Mouse (Mus musculus): ENCODE results near the gene Tchp. TPM values are rescaled to one million over a fixed set of nuclear protein-coding genes. Genes with fewer than 3 reads are reported as not detected.

Gene Tchp
- polyA plus RNA-seq, 1 experiment from 2014 or later = 9.6 TPM

- H3K9ac ChIP-seq (ENCODE audit: low read length) = no peak overlapping the region
These were observed 35.0 kb downstream of the Tchp start for GRCm38 (mm10) chr5:114742572-114742971.

GRCm38 (mm10) chr5:114742998-114743696, 35.6 kb downstream of the Tchp start:
- Histone ChIP-seq H3K36me3 (ENCODE audit: control insufficient read depth, insufficient read depth) (peaks cover 51% of the 10 kb centered on the region), H3K9me3 (replicated peaks; ENCODE audit: control insufficient read depth, low read length) (no peaks in the 10 kb centered on the region), H3K27me3 (ENCODE audit: control insufficient read depth, insufficient read depth, low read length) (no peaks in the 10 kb centered on the region), H3K9ac (ENCODE audit: low read length) (no peak overlapping the region), H3K27ac (ENCODE audit: low read length) (peak overlapping the region; percentile 73), H3K4me2 (ENCODE audit: low read depth, low read length) (no peak overlapping the region), H3K4me3 (ENCODE audit: low read length) (no peak overlapping the region), H3K4me1 (ENCODE audit: control insufficient read depth, insufficient read depth, low read length) (peaks cover 27% of the 10 kb centered on the region)
- 62% methylated on average over 13 of the region's 13 CpGs for WGBS
- peak; percentile 76 for ATAC-seq (replicated peaks; ENCODE audit: extremely low read depth, insufficient read depth, low FRiP score)

More at GRCm38 (mm10) chr5:114742572-114742971, 35.0 kb downstream of the Tchp start:
- peaks cover 52% of the 10 kb centered on the region for H3K36me3 ChIP-seq (ENCODE audit: control insufficient read depth, insufficient read depth)
- no peak overlapping the region for H3K4me2 ChIP-seq (ENCODE audit: low read depth, low read length)
- H3K4me1 ChIP-seq (ENCODE audit: control insufficient read depth, insufficient read depth, low read length) = peaks cover 30% of the 10 kb centered on the region
- ATAC-seq (replicated peaks; ENCODE audit: extremely low read depth, insufficient read depth, low FRiP score) = no peak
- no peaks in the 10 kb centered on the region for H3K27me3 ChIP-seq (ENCODE audit: control insufficient read depth, insufficient read depth, low read length)
- H3K27ac ChIP-seq (ENCODE audit: low read length) = no peak overlapping the region; the same call in 1 of the 2 replicates
- H3K4me3 ChIP-seq (ENCODE audit: low read length) = no peak overlapping the region
- no peaks in the 10 kb centered on the region for H3K9me3 ChIP-seq (replicated peaks; ENCODE audit: control insufficient read depth, low read length)
- WGBS = 94% methylated on average over 10 of the region's 10 CpGs

- Histone ChIP-seq H3K27ac (ENCODE audit: low read length) (peak overlapping the region; percentile 73), H3K4me3 (ENCODE audit: low read length) (no peak overlapping the region), H3K4me2 (ENCODE audit: low read depth, low read length) (no peak overlapping the region), H3K27me3 (ENCODE audit: control insufficient read depth, insufficient read depth, low read length) (no peaks in the 10 kb centered on the region), H3K9ac (ENCODE audit: low read length) (no peak overlapping the region), H3K36me3 (ENCODE audit: control insufficient read depth, insufficient read depth) (peaks cover 51% of the 10 kb centered on the region), H3K9me3 (replicated peaks; ENCODE audit: control insufficient read depth, low read length) (no peaks in the 10 kb centered on the region), H3K4me1 (ENCODE audit: control insufficient read depth, insufficient read depth, low read length) (peaks cover 22% of the 10 kb centered on the region)
- WGBS = 65% methylated on average over 8 of the region's 8 CpGs
- ATAC-seq (replicated peaks; ENCODE audit: extremely low read depth, insufficient read depth, low FRiP score) = no peak
These were observed 36.1 kb downstream of the Tchp start for GRCm38 (mm10) chr5:114743697-114744090.

GRCm38 (mm10) chr5:114745581-114745980, 38.0 kb downstream of the Tchp start:
- Histone ChIP-seq H3K9ac (ENCODE audit: low read length) (no peak overlapping the region), H3K4me2 (ENCODE audit: low read depth, low read length) (no peak overlapping the region), H3K4me1 (ENCODE audit: control insufficient read depth, insufficient read depth, low read length) (peaks cover 10% of the 10 kb centered on the region), H3K9me3 (replicated peaks; ENCODE audit: control insufficient read depth, low read length) (no peaks in the 10 kb centered on the region), H3K27me3 (ENCODE audit: control insufficient read depth, insufficient read depth, low read length) (no peaks in the 10 kb centered on the region), H3K27ac (ENCODE audit: low read length) (no peak overlapping the region), H3K36me3 (ENCODE audit: control insufficient read depth, insufficient read depth) (peaks cover 56% of the 10 kb centered on the region), H3K4me3 (ENCODE audit: low read length) (no peak overlapping the region)
- no peak for ATAC-seq (replicated peaks; ENCODE audit: extremely low read depth, insufficient read depth, low FRiP score)
- 75% methylated on average over 5 of the region's 5 CpGs for WGBS

- H3K36me3 ChIP-seq (ENCODE audit: control insufficient read depth, insufficient read depth) = peaks cover 53% of the 10 kb centered on the region
- 79% methylated on average over 4 of the region's 4 CpGs for WGBS
These were observed 39.3 kb downstream of the Tchp start for GRCm38 (mm10) chr5:114746886-114747285.

GRCm38 (mm10) chr5:114747521-114747920, 40.0 kb downstream of the Tchp start:
- Histone ChIP-seq H3K4me2 (ENCODE audit: low read depth, low read length) (no peak overlapping the region), H3K36me3 (ENCODE audit: control insufficient read depth, insufficient read depth) (peaks cover 54% of the 10 kb centered on the region), H3K4me3 (ENCODE audit: low read length) (no peak overlapping the region), H3K9me3 (replicated peaks; ENCODE audit: control insufficient read depth, low read length) (no peaks in the 10 kb centered on the region), H3K4me1 (ENCODE audit: control insufficient read depth, insufficient read depth, low read length) (peaks cover 8% of the 10 kb centered on the region; the same call in 1 of the 2 replicates), H3K9ac (ENCODE audit: low read length) (no peak overlapping the region), H3K27me3 (ENCODE audit: control insufficient read depth, insufficient read depth, low read length) (no peaks in the 10 kb centered on the region), H3K27ac (ENCODE audit: low read length) (no peak overlapping the region)
- no peak for ATAC-seq (replicated peaks; ENCODE audit: extremely low read depth, insufficient read depth, low FRiP score)
- WGBS = 93% methylated on average over 5 of the region's 5 CpGs

More at GRCm38 (mm10) chr5:114746886-114747285, 39.3 kb downstream of the Tchp start:
- Histone ChIP-seq H3K9me3 (replicated peaks; ENCODE audit: control insufficient read depth, low read length) (no peaks in the 10 kb centered on the region), H3K27me3 (ENCODE audit: control insufficient read depth, insufficient read depth, low read length) (no peaks in the 10 kb centered on the region), H3K27ac (ENCODE audit: low read length) (no peak overlapping the region), H3K4me3 (ENCODE audit: low read length) (no peak overlapping the region), H3K9ac (ENCODE audit: low read length) (no peak overlapping the region), H3K4me1 (ENCODE audit: control insufficient read depth, insufficient read depth, low read length) (peaks cover 8% of the 10 kb centered on the region; the same call in 1 of the 2 replicates), H3K4me2 (ENCODE audit: low read depth, low read length) (no peak overlapping the region)
- no peak for ATAC-seq (replicated peaks; ENCODE audit: extremely low read depth, insufficient read depth, low FRiP score)

- Histone ChIP-seq H3K4me3 (ENCODE audit: low read length) (no peak overlapping the region), H3K4me1 (ENCODE audit: control insufficient read depth, insufficient read depth, low read length) (no peaks in the 10 kb centered on the region), H3K27me3 (ENCODE audit: control insufficient read depth, insufficient read depth, low read length) (no peaks in the 10 kb centered on the region), H3K9ac (ENCODE audit: low read length) (no peak overlapping the region), H3K36me3 (ENCODE audit: control insufficient read depth, insufficient read depth) (peaks cover 53% of the 10 kb centered on the region), H3K9me3 (replicated peaks; ENCODE audit: control insufficient read depth, low read length) (no peaks in the 10 kb centered on the region), H3K4me2 (ENCODE audit: low read depth, low read length) (no peak overlapping the region), H3K27ac (ENCODE audit: low read length) (no peak overlapping the region)
- 89% methylated on average over 10 of the region's 10 CpGs for WGBS
- no peak for ATAC-seq (replicated peaks; ENCODE audit: extremely low read depth, insufficient read depth, low FRiP score)
These were observed 42.8 kb downstream of the Tchp start for GRCm38 (mm10) chr5:114750325-114750724.

GRCm38 (mm10) chr5:114752397-114752796, 44.8 kb downstream of the Tchp start:
- no peaks in the 10 kb centered on the region for H3K4me1 ChIP-seq (ENCODE audit: control insufficient read depth, insufficient read depth, low read length)
- H3K9ac ChIP-seq (ENCODE audit: low read length) = no peak overlapping the region
- H3K9me3 ChIP-seq (replicated peaks; ENCODE audit: control insufficient read depth, low read length) = no peaks in the 10 kb centered on the region
- H3K4me3 ChIP-seq (ENCODE audit: low read length) = no peak overlapping the region
- peaks cover 57% of the 10 kb centered on the region for H3K36me3 ChIP-seq (ENCODE audit: control insufficient read depth, insufficient read depth)
- H3K27ac ChIP-seq (ENCODE audit: low read length) = no peak overlapping the region
- 93% methylated on average over 10 of the region's 10 CpGs for WGBS
- no peaks in the 10 kb centered on the region for H3K27me3 ChIP-seq (ENCODE audit: control insufficient read depth, insufficient read depth, low read length)
- no peak for ATAC-seq (replicated peaks; ENCODE audit: extremely low read depth, insufficient read depth, low FRiP score)
- no peak overlapping the region for H3K4me2 ChIP-seq (ENCODE audit: low read depth, low read length)

GRCm38 (mm10) chr5:114753384-114753783, 45.8 kb downstream of the Tchp start:
- H3K4me3 ChIP-seq (ENCODE audit: low read length) = no peak overlapping the region
- WGBS = 89% methylated on average over 12 of the region's 12 CpGs
- no peaks in the 10 kb centered on the region for H3K9me3 ChIP-seq (replicated peaks; ENCODE audit: control insufficient read depth, low read length)
- H3K9ac ChIP-seq (ENCODE audit: low read length) = no peak overlapping the region
- no peak overlapping the region for H3K4me2 ChIP-seq (ENCODE audit: low read depth, low read length)
- peaks cover 53% of the 10 kb centered on the region for H3K36me3 ChIP-seq (ENCODE audit: control insufficient read depth, insufficient read depth)
- no peaks in the 10 kb centered on the region for H3K27me3 ChIP-seq (ENCODE audit: control insufficient read depth, insufficient read depth, low read length)
- no peak overlapping the region for H3K27ac ChIP-seq (ENCODE audit: low read length)
- no peak for ATAC-seq (replicated peaks; ENCODE audit: extremely low read depth, insufficient read depth, low FRiP score)
- H3K4me1 ChIP-seq (ENCODE audit: control insufficient read depth, insufficient read depth, low read length) = no peaks in the 10 kb centered on the region
